Mouse (Mus musculus) cortical plate, adult 2 months (tissue): ENCODE data around the gene Asap2.
A peak's percentile ranks its signal among the peaks of the same experiment; 100 is the strongest.

ENCODE experiments used
- CTCF ChIP-seq: fragments of 200-500 bp; IDR thresholded peaks from 2 replicates; pipeline ENCODE4 v1.5.1; 2011; ENCODE audit warnings: mild to moderate bottlenecking, control low read depth, low read length; ENCODE audit not compliant: insufficient read depth; ENCODE audit errors: extremely low read depth
- POLR2A ChIP-seq: fragments of 200-500 bp; IDR thresholded peaks from 2 replicates; pipeline ENCODE4 v1.6.1; 2011; ENCODE audit warnings: mild to moderate bottlenecking, low read length, control low read depth; ENCODE audit not compliant: insufficient read depth; ENCODE audit errors: extremely low read depth

- TF ChIP-seq POLR2A, result peak; percentile 67; the same call in 1 of the 2 replicates
- TF ChIP-seq CTCF, result no peak
Measured at GRCm38 (mm10) chr12:21315923-21316868, 325.9 kb downstream of the Asap2 start, which contains the start of gene Iah1.
